In the genomic region with DNA sequence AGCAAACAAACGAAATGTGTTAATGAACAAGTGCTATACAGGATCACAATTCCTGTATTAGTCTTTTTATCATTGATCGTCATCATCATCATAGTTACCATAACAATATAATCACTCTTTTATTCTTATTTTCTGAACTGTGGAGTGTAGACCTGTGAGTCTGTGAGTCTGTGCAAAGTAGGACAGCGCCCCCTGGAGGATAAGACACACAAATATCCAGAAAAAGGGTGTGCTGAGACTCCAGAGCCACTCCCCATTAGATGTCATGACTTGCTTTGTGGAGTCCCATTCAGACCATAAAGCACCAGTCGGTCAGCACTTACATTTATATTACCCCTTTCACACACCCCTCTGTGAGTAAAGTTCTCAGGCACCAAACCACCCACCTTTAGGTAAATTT, we compare ENCODE assay signal across 8 mouse cellular contexts.
A peak's percentile ranks its signal among the peaks of the same experiment; 100 is the strongest.
DNase-seq lines count a peak whose midpoint lies in the region; ATAC-seq and TF ChIP-seq lines count a peak whose summit lies in the region.

No protein-coding gene starts in this region.

- no peak for TF ChIP-seq EP300 in lung, postnatal 0 days (IDR thresholded peaks at IDR 0.05)

- H3K27ac ChIP-seq in kidney, adult 2 months (ENCODE audit: insufficient read depth, low read depth, low read length), result no peak overlapping the region
- no peak overlapping the region for H3K27ac ChIP-seq in kidney, embryonic 16.5 days (ENCODE audit: low read length)
- H3K27ac ChIP-seq in forebrain, embryonic 13.5 days, result no peak overlapping the region
- no peak overlapping the region for H3K27ac ChIP-seq in lung, postnatal 0 days (ENCODE audit: low read length)

- no peak for ATAC-seq in kidney, embryonic 16.5 days (ENCODE audit: low FRiP score, low TSS enrichment)
- peak; percentile 57 for ATAC-seq in forebrain, embryonic 13.5 days
- ATAC-seq in lung, postnatal 0 days, result no peak
- no peak for ATAC-seq in megakaryocyte-erythroid progenitor cell, adult 5-6 weeks (replicated peaks; ENCODE audit: low FRiP score, low TSS enrichment, poor library complexity, severe bottlenecking)

- H3K9me3 ChIP-seq in kidney, embryonic 16.5 days (ENCODE audit: low read length), result no peaks in the 10 kb centered on the region
- no peaks in the 10 kb centered on the region for H3K9me3 ChIP-seq in forebrain, embryonic 13.5 days (replicated peaks)
- no peaks in the 10 kb centered on the region for H3K9me3 ChIP-seq in lung, postnatal 0 days (ENCODE audit: low read length)

- no peaks in the 10 kb centered on the region for H3K4me1 ChIP-seq in kidney, adult 2 months (ENCODE audit: control insufficient read depth, insufficient read depth, low read length)
- no peaks in the 10 kb centered on the region for H3K4me1 ChIP-seq in kidney, embryonic 16.5 days (ENCODE audit: insufficient read depth, low read length)
- peaks cover 16% of the 10 kb centered on the region for H3K4me1 ChIP-seq in forebrain, embryonic 13.5 days
- no peaks in the 10 kb centered on the region for H3K4me1 ChIP-seq in lung, postnatal 0 days (ENCODE audit: insufficient read depth, low read depth, low read length)

- H3K4me2 ChIP-seq in kidney, embryonic 16.5 days (replicated peaks; ENCODE audit: low read depth, low read length), result no peak overlapping the region
- no peak overlapping the region for H3K4me2 ChIP-seq in forebrain, embryonic 13.5 days
- no peak overlapping the region for H3K4me2 ChIP-seq in lung, postnatal 0 days (replicated peaks; ENCODE audit: low read depth, low read length)

- H3K27me3 ChIP-seq in kidney, adult 2 months (replicated peaks; ENCODE audit: control insufficient read depth, insufficient read depth, low read length), result no peaks in the 10 kb centered on the region
- H3K27me3 ChIP-seq in kidney, embryonic 16.5 days (ENCODE audit: insufficient read depth, low read length), result no peaks in the 10 kb centered on the region
- no peaks in the 10 kb centered on the region for H3K27me3 ChIP-seq in forebrain, embryonic 13.5 days
- H3K27me3 ChIP-seq in lung, postnatal 0 days (replicated peaks; ENCODE audit: insufficient read depth, low read length), result no peaks in the 10 kb centered on the region

- 54% methylated on average over 4 of the region's 4 CpGs for WGBS in kidney, adult 2 months
- WGBS in kidney, embryonic 16.5 days, result 51% methylated on average over 4 of the region's 4 CpGs
- 54% methylated on average over 4 of the region's 4 CpGs for WGBS in forebrain, embryonic 13.5 days
- WGBS in lung, postnatal 0 days, result 60% methylated on average over 4 of the region's 4 CpGs

- no peak overlapping the region for H3K4me3 ChIP-seq in kidney, adult 2 months (ENCODE audit: insufficient read depth, low read depth, low read length)
- no peak overlapping the region for H3K4me3 ChIP-seq in kidney, embryonic 16.5 days (ENCODE audit: low read length)
- H3K4me3 ChIP-seq in forebrain, embryonic 13.5 days, result no peak overlapping the region
- no peak overlapping the region for H3K4me3 ChIP-seq in lung, postnatal 0 days (ENCODE audit: low read depth, low read length)

- TF ChIP-seq CTCF in kidney, adult 2 months (conservative IDR thresholded peaks at IDR 0.05; ENCODE audit: insufficient read depth, insufficient read length, low read depth, low read length), result peak; percentile 47
- peak; percentile 53 for TF ChIP-seq CTCF in lung, postnatal 0 days (IDR thresholded peaks at IDR 0.05)

- H3K36me3 ChIP-seq in kidney, adult 2 months (ENCODE audit: control insufficient read depth, insufficient read depth, low read length), result no peaks in the 10 kb centered on the region
- no peaks in the 10 kb centered on the region for H3K36me3 ChIP-seq in kidney, embryonic 16.5 days (ENCODE audit: insufficient read depth, low read length)
- no peaks in the 10 kb centered on the region for H3K36me3 ChIP-seq in forebrain, embryonic 13.5 days (ENCODE audit: poor library complexity, severe bottlenecking)
- no peaks in the 10 kb centered on the region for H3K36me3 ChIP-seq in lung, postnatal 0 days (ENCODE audit: insufficient read depth, low read length)

- peak; percentile 31 for DNase-seq in kidney, adult 2 months
- DNase-seq in 3T3-L1 (ENCODE audit: low read depth, low spot score) (peak; percentile 48), ES-CJ7 (ENCODE audit: low read depth, low spot score) (peak; percentile 86)
- peak; percentile 49 for DNase-seq in lung, postnatal 0 days (ENCODE audit: low spot score)
- no peak for DNase-seq in ovary, adult 18-20 months (ENCODE audit: low spot score)

- no peak for TF ChIP-seq POLR2A in kidney, adult 2 months (IDR thresholded peaks at IDR 0.05; ENCODE audit: low read depth, low read length)

- H3K9ac ChIP-seq in kidney, embryonic 16.5 days (replicated peaks; ENCODE audit: low read length), result no peak overlapping the region
- no peak overlapping the region for H3K9ac ChIP-seq in forebrain, embryonic 13.5 days
- no peak overlapping the region for H3K9ac ChIP-seq in lung, postnatal 0 days (replicated peaks; ENCODE audit: low read depth)
